Mouse (Mus musculus): ENCODE results near the gene Exoc2.

The Exoc2 gene

GRCm38 (mm10) chr13:30766636-30767476 lies 207.0 kb downstream of the Exoc2 start:
- DNase-seq, result no peak

GRCm38 (mm10) chr13:30765906-30766305 lies 208.0 kb downstream of the Exoc2 start:
- DNase-seq, result no peak

DNA sequence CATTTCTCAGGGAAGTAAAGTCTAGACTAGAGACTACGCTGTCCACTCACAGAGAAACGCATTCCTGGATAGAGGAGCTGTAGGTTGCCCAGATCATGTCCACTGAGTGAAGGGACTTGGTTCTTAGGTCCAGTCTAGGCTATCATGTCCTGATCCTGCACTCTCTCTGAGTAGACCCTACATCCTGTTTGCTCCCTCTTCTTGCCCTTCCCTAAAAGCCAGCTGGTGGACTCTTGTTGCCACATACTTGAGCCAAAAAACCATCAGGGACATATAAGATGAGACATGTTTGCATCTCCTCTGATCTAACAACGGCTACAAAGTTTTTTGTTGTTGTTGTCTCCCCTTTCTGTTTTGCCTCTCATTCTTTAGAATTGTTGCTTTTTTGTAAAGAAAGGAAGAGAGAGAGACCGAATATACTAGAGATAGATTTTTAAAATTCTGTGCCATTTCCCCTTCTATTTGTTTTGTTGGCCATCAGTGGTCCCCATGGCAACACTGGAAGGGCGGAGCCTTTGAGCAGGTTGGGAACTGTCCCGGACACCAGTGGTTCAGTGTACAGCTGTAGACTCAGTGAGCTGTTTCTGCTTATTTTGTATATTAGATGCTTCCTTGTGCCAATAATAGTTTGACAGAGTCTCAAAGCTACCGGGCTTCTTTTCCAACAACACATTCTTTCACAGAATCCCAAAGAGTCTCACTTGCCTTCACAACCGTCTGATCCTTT lies 209.7 kb downstream of the Exoc2 start:
- no peak for DNase-seq
